9 mouse cellular contexts compared by ENCODE assay signal in genomic region chr19:55103081-55103830, GRCm38 (mm10). TPM values are rescaled to one million over a fixed set of nuclear protein-coding genes. Genes with fewer than 3 reads are reported as not detected.
DNase-seq lines count a peak whose midpoint lies in the region; ATAC-seq lines count a peak whose summit lies in the region.
"Had no signal": no experiment of that assay in that cellular context is flagged by ENCODE, and none has a peak within 500 bp of the region (broad histone marks: within the 10 kb centered on the region; RNA-seq: fewer than 3 reads in every experiment).

No protein-coding gene starts in this region.

- no peak overlapping the region for H3K4me2 ChIP-seq in kidney, embryonic 16.5 days (replicated peaks; ENCODE audit: low read depth, low read length)
- peak overlapping the region; percentile 33 for H3K4me2 ChIP-seq in midbrain, embryonic 15.5 days
- H3K4me2 ChIP-seq in forebrain, embryonic 16.5 days (ENCODE audit: low read length) = no peak overlapping the region
- H3K4me2 ChIP-seq: neural tube, embryonic 12.5 days had no signal

- H3K27me3 ChIP-seq in kidney, embryonic 16.5 days (ENCODE audit: insufficient read depth, low read length) = no peaks in the 10 kb centered on the region
- no peaks in the 10 kb centered on the region for H3K27me3 ChIP-seq in heart, embryonic 10.5 days (ENCODE audit: insufficient read depth, poor library complexity, severe bottlenecking)
- H3K27me3 ChIP-seq in midbrain, embryonic 15.5 days (replicated peaks) = no peaks in the 10 kb centered on the region
- H3K27me3 ChIP-seq in forebrain, embryonic 16.5 days (replicated peaks; ENCODE audit: control insufficient read depth, insufficient read depth, low read length) = no peaks in the 10 kb centered on the region
- H3K27me3 ChIP-seq: neural tube, embryonic 12.5 days had no signal

- H3K4me3 ChIP-seq in kidney, embryonic 16.5 days (ENCODE audit: low read length) = no peak overlapping the region
- H3K4me3 ChIP-seq in brown adipose tissue, adult 24 weeks (ENCODE audit: insufficient read depth, low read depth, low read length) = peak overlapping the region; percentile 48
- H3K4me3 ChIP-seq in heart, embryonic 10.5 days = no peak overlapping the region
- H3K4me3 ChIP-seq in midbrain, embryonic 15.5 days = 0 out of 2 replicates have a peak overlapping the region, but pooled peaks have one; percentile 9
- no peak overlapping the region for H3K4me3 ChIP-seq in forebrain, embryonic 16.5 days (replicated peaks; ENCODE audit: low read length)
- H3K4me3 ChIP-seq: neural tube, embryonic 12.5 days had no signal

- no peak overlapping the region for H3K9ac ChIP-seq in kidney, embryonic 16.5 days (replicated peaks; ENCODE audit: low read length)
- no peak overlapping the region for H3K9ac ChIP-seq in midbrain, embryonic 15.5 days
- no peak overlapping the region for H3K9ac ChIP-seq in forebrain, embryonic 16.5 days (replicated peaks; ENCODE audit: low read depth, low read length)
- H3K9ac ChIP-seq: neural tube, embryonic 12.5 days had no signal

- H3K9me3 ChIP-seq in kidney, embryonic 16.5 days (ENCODE audit: low read length) = no peaks in the 10 kb centered on the region
- no peaks in the 10 kb centered on the region for H3K9me3 ChIP-seq in heart, embryonic 10.5 days
- H3K9me3 ChIP-seq in midbrain, embryonic 15.5 days = no peaks in the 10 kb centered on the region
- no peaks in the 10 kb centered on the region for H3K9me3 ChIP-seq in forebrain, embryonic 16.5 days (ENCODE audit: control insufficient read depth, low read length)
- H3K9me3 ChIP-seq: neural tube, embryonic 12.5 days had no signal

- DNase-seq in kidney, adult 18-20 months = peak; percentile 74
- peak; percentile 51 for DNase-seq in heart, embryonic 10.5 days (ENCODE audit: low spot score)
- peak; percentile 30 to 74 for DNase-seq in layer of hippocampus, postnatal 14 days (ENCODE audit: low spot score in 2 of 2)

- H3K27ac ChIP-seq in kidney, embryonic 16.5 days (ENCODE audit: low read length) = no peak overlapping the region
- peak overlapping the region; percentile 90 for H3K27ac ChIP-seq in brown adipose tissue, adult 24 weeks (replicated peaks; ENCODE audit: low read depth, low read length)
- H3K27ac ChIP-seq in heart, embryonic 10.5 days = no peak overlapping the region
- peak overlapping the region; percentile 45 for H3K27ac ChIP-seq in midbrain, embryonic 15.5 days
- H3K27ac ChIP-seq in forebrain, embryonic 16.5 days (ENCODE audit: low read length) = no peak overlapping the region
- H3K27ac ChIP-seq: neural tube, embryonic 12.5 days had no signal

- H3K36me3 ChIP-seq in kidney, embryonic 16.5 days (ENCODE audit: insufficient read depth, low read length) = no peaks in the 10 kb centered on the region
- no peaks in the 10 kb centered on the region for H3K36me3 ChIP-seq in heart, embryonic 10.5 days
- H3K36me3 ChIP-seq in midbrain, embryonic 15.5 days (replicated peaks) = no peaks in the 10 kb centered on the region
- no peaks in the 10 kb centered on the region for H3K36me3 ChIP-seq in forebrain, embryonic 16.5 days (ENCODE audit: control insufficient read depth, insufficient read depth)
- H3K36me3 ChIP-seq: neural tube, embryonic 12.5 days had no signal

- H3K4me1 ChIP-seq in kidney, embryonic 16.5 days (ENCODE audit: insufficient read depth, low read length) = peaks cover 14% of the 10 kb centered on the region
- H3K4me1 ChIP-seq in brown adipose tissue, adult 24 weeks (ENCODE audit: control insufficient read depth, insufficient read depth, insufficient read length, low read length) = peaks cover 4% of the 10 kb centered on the region; the same call in 1 of the 2 replicates
- peaks cover 15% of the 10 kb centered on the region for H3K4me1 ChIP-seq in heart, embryonic 10.5 days
- peaks cover 22% of the 10 kb centered on the region for H3K4me1 ChIP-seq in midbrain, embryonic 15.5 days
- H3K4me1 ChIP-seq in forebrain, embryonic 16.5 days (replicated peaks; ENCODE audit: control insufficient read depth, insufficient read depth, low read length) = peaks cover 12% of the 10 kb centered on the region

- WGBS in kidney, embryonic 16.5 days = 61% methylated on average over 11 of the region's 11 CpGs
- WGBS in heart, embryonic 10.5 days = 54% methylated on average over 11 of the region's 11 CpGs
- WGBS in midbrain, embryonic 15.5 days = 48% methylated on average over 11 of the region's 11 CpGs
- 63% methylated on average over 11 of the region's 11 CpGs for WGBS in forebrain, embryonic 16.5 days

- no peak for ATAC-seq in kidney, embryonic 16.5 days (ENCODE audit: low FRiP score, low TSS enrichment)
- ATAC-seq in midbrain, embryonic 15.5 days (replicated peaks) = no peak
- no peak for ATAC-seq in megakaryocyte, adult 5-6 weeks (ENCODE audit: poor library complexity, severe bottlenecking)
- no peak for ATAC-seq in forebrain, embryonic 16.5 days

RNA-seq across cellular contexts. Expression of gene Gpam, which starts 23.8 kb away (rescaled TPM):
- 20.1 and 20.6 TPM in 2 replicates for polyA plus RNA-seq in kidney, embryonic 16.5 days (2015; fragmentation: Nextera tagmentation; extraction: Ambion mirVana)
- 110 and 122 TPM in 2 replicates for polyA plus RNA-seq in brown adipose tissue, adult 24 weeks (2012; ENCODE audit: insufficient read depth, insufficient read length, missing spikeins)
- 12.8 and 14.9 TPM in 2 replicates for polyA plus RNA-seq in heart, embryonic 10.5 days (2016; fragmentation: Nextera tagmentation; extraction: Ambion mirVana)
- total RNA-seq in layer of hippocampus, postnatal 14 days (2021) = 10 to 100 TPM; 83.6 to 86.9 TPM
- 24.6 and 25.8 TPM in 2 replicates for polyA plus RNA-seq in midbrain, embryonic 15.5 days (2015; fragmentation: Nextera tagmentation; extraction: Ambion mirVana)
- total RNA-seq in megakaryocyte, adult 5-6 weeks (2015) = 1.7 and 1.8 TPM in 2 replicates
- total RNA-seq in megakaryocyte, adult 5-6 weeks (2017) = 4.4 and 9.3 TPM in 2 replicates
- polyA plus RNA-seq in forebrain, embryonic 16.5 days (2015; fragmentation: Nextera tagmentation; extraction: Ambion mirVana) = 24.7 and 27.9 TPM in 2 replicates

Comparison
In these comparisons a context has a peak if more than half of its experiments do, and no peak if none do; other contexts are left out.
1. H3K27ac ChIP-seq: peak in brown adipose tissue, adult 24 weeks (single experiment) and midbrain, embryonic 15.5 days (single experiment); none in kidney, embryonic 16.5 days (single experiment), heart, embryonic 10.5 days (single experiment) and forebrain, embryonic 16.5 days (single experiment).
2. H3K4me3 ChIP-seq: peak in brown adipose tissue, adult 24 weeks (single experiment) and midbrain, embryonic 15.5 days (single experiment); none in kidney, embryonic 16.5 days (single experiment), heart, embryonic 10.5 days (single experiment) and forebrain, embryonic 16.5 days (single experiment).
3. Peak in every context shown above with its lines, with median percentiles within 50 percentile points of each other: DNase-seq.